Mouse (Mus musculus) stomach, postnatal 0 days (tissue): ENCODE measurements around the gene Rad51b.

ENCODE experiments used
- CTCF ChIP-seq: IDR thresholded peaks from 2 replicates; pipeline ENCODE4 v1.5.1; 2016; ENCODE audit warnings: antibody characterized with exemption, low read depth, mild to moderate bottlenecking, moderate library complexity
- EP300 ChIP-seq: optimal IDR thresholded peaks from 2 replicates; pipeline ENCODE3; 2016; ENCODE audit warnings: antibody characterized with exemption

DNA sequence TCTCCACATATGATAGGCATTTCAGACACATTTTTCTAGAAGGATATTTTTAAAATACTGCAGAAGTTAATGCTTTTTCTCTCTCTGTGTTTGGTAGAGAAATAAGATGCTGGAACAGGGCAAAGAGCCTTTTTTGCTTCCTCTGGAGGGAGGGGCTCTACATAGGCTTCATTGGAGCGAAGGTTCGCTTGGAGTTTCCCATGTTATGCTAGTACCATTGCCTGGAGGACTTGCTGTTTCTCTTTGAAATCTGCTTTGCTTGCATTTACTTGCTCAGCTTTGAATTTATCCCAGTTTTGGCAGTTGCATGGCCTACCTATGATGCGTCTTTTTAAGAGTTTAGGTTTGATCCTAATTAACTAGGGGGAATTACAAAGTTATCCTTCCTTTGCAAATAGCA is 92.2 kb downstream of the Rad51b start:
- TF ChIP-seq CTCF (no peak), EP300 (no peak)
